Mouse (Mus musculus) hindbrain, embryonic 14.5 days (tissue): ENCODE results near the gene Wdr24. TPM values are rescaled to one million over a fixed set of nuclear protein-coding genes. Genes with fewer than 3 reads are reported as not detected.

Experiments
- ATAC-seq: fragments of 200-750 bp; cut with Nextera tagmentation; 2 replicates; pipeline ENCODE4 v1.8.0; 2017; ENCODE audit warnings: moderate number of reproducible peaks, mild to moderate bottlenecking, moderate TSS enrichment, moderate library complexity; ENCODE audit not compliant: low FRiP score
- DNase-seq: peaks from one replicate; pipeline ENCODE4 v3.0.0-alpha.2; 2015; ENCODE audit warnings: low spot score
- H3K27ac ChIP-seq: fragments of 300-500 bp; sonication (generic); 2 replicates; pipeline ENCODE4 v1.5.1; 2014; ENCODE audit warnings: mild to moderate bottlenecking, moderate library complexity
- H3K27me3 ChIP-seq: fragments of 300-500 bp; sonication (generic); 2 replicates; pipeline ENCODE4 v1.6.1; 2014; ENCODE audit warnings: mild to moderate bottlenecking, low read length, mixed read lengths; ENCODE audit not compliant: control insufficient read depth, insufficient read depth
- H3K36me3 ChIP-seq: fragments of 300-500 bp; sonication (generic); replicated peaks from 2 replicates; pipeline ENCODE4 v1.6.1; 2014; ENCODE audit not compliant: control insufficient read depth, insufficient read depth
- H3K4me1 ChIP-seq: fragments of 300-500 bp; sonication (generic); replicated peaks from 2 replicates; pipeline ENCODE4 v1.6.1; 2014; ENCODE audit warnings: antibody characterized with exemption, low read length, mixed read lengths; ENCODE audit not compliant: control insufficient read depth, insufficient read depth
- H3K4me2 ChIP-seq: fragments of 300-500 bp; sonication (generic); replicated peaks from 2 replicates; pipeline ENCODE4 v1.6.1; 2014; ENCODE audit warnings: mild to moderate bottlenecking, moderate library complexity
- H3K4me3 ChIP-seq: fragments of 300-500 bp; sonication (generic); replicated peaks from 2 replicates; pipeline ENCODE4 v1.5.1; 2014; ENCODE audit warnings: mild to moderate bottlenecking, low read length
- H3K9ac ChIP-seq: fragments of 300-500 bp; sonication (generic); 2 replicates; pipeline ENCODE4 v1.6.1; 2014
- H3K9me3 ChIP-seq: fragments of 300-500 bp; sonication (generic); 2 replicates; pipeline ENCODE4 v1.6.1; 2016; ENCODE audit warnings: low read length; ENCODE audit not compliant: control insufficient read depth
- WGBS: fragments of 180-500 bp; shearing (Covaris S2); extraction: QIAGEN DNeasy Blood & Tissue Kit; methylation state at CpG from one replicate; pipeline ENCODE4 v1.1.7; 2014; 5-methylcytosine and 5-hydroxymethylcytosine counted together
- polyA plus RNA-seq: library from polyadenylated mRNA; unstranded; fragments of >200 nt; fragmentation: Nextera tagmentation; extraction: Ambion mirVana; gene quantifications from 2 replicates; pipeline ENCODE4 v1.2.1, GENCODE M21; 2014

Wdr24 gene
- polyA plus RNA-seq, 1 experiment from 2014 or later: 29.9 TPM

DNA sequence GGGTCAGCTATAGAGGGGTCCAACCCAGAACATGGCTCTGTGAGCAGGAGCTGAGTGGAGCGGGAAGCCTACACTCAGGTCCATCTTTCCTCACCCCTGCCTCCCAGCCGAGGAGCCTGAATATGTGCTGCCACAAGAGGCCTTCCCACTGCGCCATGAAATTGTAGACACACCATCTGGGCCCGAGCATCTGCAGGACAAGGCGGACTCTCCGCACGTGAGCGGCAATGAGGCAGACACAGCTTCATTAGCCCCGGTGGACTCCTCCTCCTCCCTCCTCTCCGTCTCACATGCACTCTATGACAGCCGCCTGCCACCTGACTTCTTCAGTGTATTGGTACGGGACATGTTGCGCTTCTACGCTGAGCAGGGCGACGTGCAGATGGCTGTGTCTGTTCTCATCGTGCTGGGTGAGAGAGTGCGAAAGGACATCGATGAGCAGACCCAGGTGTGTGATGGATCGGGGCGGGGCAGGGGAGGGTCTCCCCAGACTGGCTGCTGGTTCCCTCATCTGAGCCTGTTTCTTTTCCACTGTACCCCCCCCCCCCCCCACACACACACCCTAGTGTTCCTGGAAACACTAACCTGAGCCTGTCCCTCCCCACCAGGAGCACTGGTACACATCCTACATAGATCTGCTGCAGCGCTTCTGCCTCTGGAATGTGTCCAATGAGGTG lies 4.3 kb downstream of the Wdr24 start:
- 91% methylated on average over 22 of the region's 22 CpGs for WGBS
- H3K27me3 ChIP-seq: no peaks in the 10 kb centered on the region
- H3K9me3 ChIP-seq: no peaks in the 10 kb centered on the region
- H3K4me1 ChIP-seq: peaks cover 61% of the 10 kb centered on the region
- no peak overlapping the region for H3K4me2 ChIP-seq
- no peak overlapping the region for H3K27ac ChIP-seq
- peaks cover 45% of the 10 kb centered on the region for H3K36me3 ChIP-seq
- 0 out of 2 replicates have a peak overlapping the region, but pooled peaks have one; percentile 90 for H3K9ac ChIP-seq
- no peak overlapping the region for H3K4me3 ChIP-seq
- ATAC-seq: no peak
- DNase-seq: no peak

DNA sequence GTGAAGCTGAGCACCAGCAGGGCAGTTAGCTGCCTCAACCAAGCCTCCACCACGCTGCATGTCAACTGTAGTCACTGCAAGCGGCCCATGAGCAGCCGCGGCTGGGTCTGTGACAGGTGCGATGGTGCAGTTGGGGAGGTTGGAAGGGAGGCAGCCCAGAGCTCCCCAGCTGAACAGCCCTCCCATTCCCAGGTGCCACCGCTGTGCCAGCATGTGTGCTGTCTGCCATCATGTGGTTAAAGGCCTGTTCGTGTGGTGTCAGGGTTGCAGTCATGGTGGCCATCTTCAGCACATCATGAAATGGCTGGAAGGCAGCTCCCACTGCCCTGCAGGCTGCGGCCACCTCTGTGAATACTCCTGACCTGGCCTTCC lies 4.8 kb downstream of the Wdr24 start:
- WGBS: 84% methylated on average over 8 of the region's 8 CpGs
- ATAC-seq: no peak
- H3K4me1 ChIP-seq: peaks cover 61% of the 10 kb centered on the region
- peak overlapping the region; percentile 95 for H3K4me2 ChIP-seq
- H3K9ac ChIP-seq: peak overlapping the region; percentile 90
- no peak for DNase-seq
- peak overlapping the region; percentile 92; the same call in 1 of the 2 replicates for H3K27ac ChIP-seq
- H3K4me3 ChIP-seq: peak overlapping the region; percentile 62
- H3K36me3 ChIP-seq: peaks cover 45% of the 10 kb centered on the region
- H3K27me3 ChIP-seq: no peaks in the 10 kb centered on the region
- no peaks in the 10 kb centered on the region for H3K9me3 ChIP-seq

DNA sequence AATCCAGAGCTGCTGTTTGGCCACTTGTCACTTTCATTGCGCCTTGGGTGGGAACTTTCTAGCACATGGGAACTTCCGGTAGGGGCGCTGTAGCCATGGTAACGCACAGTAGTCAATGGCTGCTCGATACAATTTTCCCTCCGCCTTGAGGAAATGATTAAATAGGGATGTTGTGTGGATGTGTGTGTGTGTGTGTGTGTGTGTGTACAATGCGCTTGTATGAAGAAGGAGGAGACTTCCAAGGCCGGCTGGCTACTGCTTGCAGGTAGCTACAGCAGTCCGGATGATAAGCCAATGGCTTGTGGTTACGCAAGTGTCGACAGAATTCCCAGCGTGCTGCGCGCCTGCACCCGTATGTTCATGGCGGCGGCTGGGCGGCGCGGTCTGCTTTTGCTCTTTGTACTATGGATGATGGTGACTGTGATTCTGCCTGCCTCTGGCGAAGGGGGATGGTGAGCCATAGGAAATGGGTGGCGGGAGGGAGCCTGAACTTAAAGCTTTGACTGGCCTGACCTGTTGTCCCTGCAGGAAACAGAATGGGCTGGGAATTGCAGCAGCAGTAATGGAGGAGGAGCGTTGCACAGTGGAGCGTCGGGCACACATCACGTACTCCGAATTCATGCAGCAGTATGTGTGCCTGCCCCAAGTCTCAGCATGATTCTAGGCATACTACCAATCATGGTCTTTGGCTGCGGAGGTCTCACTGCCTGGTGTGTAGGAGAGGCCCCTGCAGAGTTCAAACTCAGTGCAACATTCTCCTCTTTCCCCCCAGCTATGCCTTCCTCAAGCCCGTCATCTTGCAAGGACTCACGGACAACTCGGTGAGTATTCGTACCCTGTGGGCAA lies 5.5 kb downstream of the Wdr24 start, which contains the start of gene Jmjd8:
Gene Jmjd8, plus strand, starts transcription at position 156 of the 846 bp plus-strand sequence.
- Histone ChIP-seq H3K27ac (peak within 1 kb of the TSS; percentile 92), H3K4me3 (peak within 1 kb of the TSS; percentile 62), H3K27me3 (no peaks in the 10 kb centered on the region), H3K9ac (peak within 1 kb of the TSS; percentile 90), H3K4me2 (peak within 1 kb of the TSS; percentile 95), H3K4me1 (peaks cover 65% of the 10 kb centered on the region), H3K36me3 (peaks cover 45% of the 10 kb centered on the region), H3K9me3 (no peaks in the 10 kb centered on the region)
- WGBS: under 1% methylated on average over 32 of the region's 32 CpGs
- ATAC-seq: peak; percentile 58
- peak; percentile 84 for DNase-seq

DNA sequence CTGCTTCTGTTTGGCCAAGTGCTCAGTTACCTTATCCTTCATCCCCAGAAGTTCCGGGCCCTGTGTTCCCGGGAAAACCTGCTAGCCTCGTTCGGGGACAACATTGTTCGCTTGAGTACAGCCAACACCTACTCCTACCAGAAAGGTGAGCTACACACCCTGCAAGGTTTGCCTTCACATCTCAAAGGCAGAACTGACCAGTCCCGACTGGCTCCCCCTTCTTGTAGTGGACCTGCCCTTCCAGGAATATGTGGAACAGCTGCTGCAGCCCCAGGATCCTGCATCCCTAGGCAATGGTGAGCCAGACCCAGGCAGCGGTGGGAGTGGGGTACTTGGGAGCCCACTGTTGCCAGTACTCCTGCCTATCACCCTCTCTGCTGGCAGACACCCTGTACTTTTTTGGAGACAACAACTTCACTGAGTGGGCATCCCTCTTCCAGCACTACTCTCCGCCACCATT lies 6.2 kb downstream of the Wdr24 start:
- H3K4me2 ChIP-seq: peak overlapping the region; percentile 95
- no peak for ATAC-seq
- no peaks in the 10 kb centered on the region for H3K27me3 ChIP-seq
- DNase-seq: no peak
- peak overlapping the region; percentile 92 for H3K27ac ChIP-seq
- WGBS: 44% methylated on average over 8 of the region's 8 CpGs
- H3K4me1 ChIP-seq: peaks cover 65% of the 10 kb centered on the region
- H3K4me3 ChIP-seq: peak overlapping the region; percentile 62
- peaks cover 45% of the 10 kb centered on the region for H3K36me3 ChIP-seq
- H3K9me3 ChIP-seq: no peaks in the 10 kb centered on the region
- H3K9ac ChIP-seq: peak overlapping the region; percentile 90

DNA sequence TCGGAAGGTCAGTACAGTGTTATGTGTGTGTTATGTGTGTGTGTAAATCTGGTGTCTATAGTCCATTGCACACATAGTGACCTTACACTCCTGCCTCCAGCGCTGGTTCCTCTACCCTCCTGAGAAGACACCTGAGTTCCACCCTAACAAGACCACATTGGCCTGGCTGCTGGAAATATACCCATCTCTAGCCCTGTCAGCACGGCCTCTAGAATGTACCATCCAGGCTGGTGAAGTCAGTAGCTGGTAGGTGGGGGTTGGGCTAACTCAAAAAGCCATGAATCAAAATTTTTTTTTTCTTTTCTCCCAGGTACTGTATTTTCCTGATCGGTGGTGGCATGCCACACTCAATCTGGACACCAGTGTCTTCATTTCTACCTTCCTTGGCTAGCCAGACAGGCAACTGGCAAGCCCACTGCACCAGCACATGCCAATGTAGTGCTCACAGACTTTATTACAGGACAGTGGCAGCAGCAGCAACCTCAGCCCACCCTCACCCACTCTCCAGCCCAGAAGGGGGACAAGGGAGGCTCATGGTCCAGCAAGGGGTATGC lies 6.8 kb downstream of the Wdr24 start:
- peak overlapping the region; percentile 95 for H3K4me2 ChIP-seq
- H3K27me3 ChIP-seq: no peaks in the 10 kb centered on the region
- DNase-seq (no peak), ATAC-seq (no peak)
- peaks cover 65% of the 10 kb centered on the region for H3K4me1 ChIP-seq
- H3K36me3 ChIP-seq: peaks cover 45% of the 10 kb centered on the region
- peak overlapping the region; percentile 62; the same call in 1 of the 2 replicates for H3K4me3 ChIP-seq
- no peak overlapping the region for H3K9ac ChIP-seq
- WGBS: 81% methylated on average over 4 of the region's 4 CpGs
- H3K9me3 ChIP-seq: no peaks in the 10 kb centered on the region
- no peak overlapping the region for H3K27ac ChIP-seq

DNA sequence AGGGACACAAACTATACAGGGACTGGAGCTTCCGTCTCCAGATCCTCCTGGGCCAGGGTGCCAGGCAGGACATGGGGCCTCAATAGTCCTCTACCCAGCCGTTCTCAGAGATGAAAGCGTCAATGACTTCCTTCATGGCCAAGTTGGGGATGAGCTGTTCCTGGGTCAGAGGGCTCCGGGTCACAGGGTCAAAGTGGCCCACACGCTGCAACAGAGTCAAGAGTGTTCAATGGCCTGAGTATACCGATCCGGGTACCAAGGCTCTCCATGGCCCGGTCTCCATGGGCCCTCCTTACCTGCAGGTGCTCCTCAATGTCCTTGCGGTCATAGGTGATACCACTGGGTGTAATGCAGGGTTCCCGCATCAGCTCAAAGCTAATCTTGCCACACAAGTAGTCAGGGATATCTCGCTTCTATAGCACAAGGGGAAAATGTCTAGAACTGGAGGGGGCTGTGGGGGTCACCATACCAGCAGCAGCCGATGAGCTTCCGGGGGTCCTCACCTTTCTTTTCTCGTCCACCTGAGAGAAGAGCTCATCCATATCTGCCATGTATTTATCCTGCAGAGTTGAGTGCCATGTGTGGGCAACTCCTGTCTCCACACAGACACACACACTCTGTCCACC lies 7.5 kb downstream of the Wdr24 start:
- H3K27ac ChIP-seq: no peak overlapping the region
- H3K4me3 ChIP-seq: peak overlapping the region; percentile 89
- H3K27me3 ChIP-seq: no peaks in the 10 kb centered on the region
- H3K36me3 ChIP-seq: peaks cover 43% of the 10 kb centered on the region
- DNase-seq (no peak), ATAC-seq (no peak)
- H3K9ac ChIP-seq: 0 out of 2 replicates have a peak overlapping the region, but pooled peaks have one; percentile 86
- H3K4me1 ChIP-seq: peaks cover 67% of the 10 kb centered on the region
- H3K4me2 ChIP-seq: peak overlapping the region; percentile 96
- WGBS: 88% methylated on average over 14 of the region's 14 CpGs
- H3K9me3 ChIP-seq: no peaks in the 10 kb centered on the region

DNA sequence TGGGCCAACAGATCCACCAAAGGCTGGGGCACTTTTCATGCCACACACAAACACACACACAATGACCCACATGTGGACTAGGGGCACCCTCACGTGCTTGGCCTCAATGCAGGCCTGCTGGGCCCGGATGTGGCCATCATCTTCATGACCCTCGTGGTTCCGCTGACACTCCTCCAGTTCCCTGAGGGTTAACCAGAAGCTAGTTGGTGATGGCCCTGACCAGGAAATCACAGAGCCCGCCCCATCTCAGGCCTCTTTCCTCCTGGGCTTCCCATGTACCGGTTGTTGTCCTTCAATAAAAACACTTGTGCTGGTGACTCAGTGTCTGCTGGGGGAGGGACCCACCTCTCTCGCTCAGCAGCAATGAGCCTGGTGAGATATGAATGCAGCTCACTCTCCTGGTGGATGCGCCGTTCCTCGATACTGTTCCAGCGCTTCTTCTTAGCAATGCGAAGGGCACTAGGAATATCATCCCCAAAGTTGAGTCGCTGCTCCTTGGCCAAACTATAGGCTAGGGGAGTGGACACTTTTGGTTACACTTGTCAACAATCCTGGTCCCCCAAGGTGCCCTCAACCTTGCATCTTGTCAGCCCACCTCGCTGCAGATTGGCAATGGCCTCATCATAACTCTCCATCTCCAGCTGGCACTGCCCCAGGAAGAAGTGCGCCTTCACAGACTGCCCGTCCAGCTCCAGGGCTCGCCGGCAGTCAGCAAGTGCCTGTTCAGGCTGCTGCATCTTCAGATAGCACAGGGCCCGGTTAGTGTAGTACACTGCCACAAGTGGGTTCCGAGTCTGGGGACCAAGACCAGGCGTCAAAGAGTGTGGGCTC lies 8.2 kb downstream of the Wdr24 start:
- peak overlapping the region; percentile 86 for H3K9ac ChIP-seq
- WGBS: 63% methylated on average over 21 of the region's 21 CpGs
- peaks cover 74% of the 10 kb centered on the region for H3K4me1 ChIP-seq
- peaks cover 36% of the 10 kb centered on the region for H3K36me3 ChIP-seq
- ATAC-seq: no peak
- no peaks in the 10 kb centered on the region for H3K27me3 ChIP-seq
- no peaks in the 10 kb centered on the region for H3K9me3 ChIP-seq
- H3K27ac ChIP-seq: peak overlapping the region; percentile 98
- H3K4me3 ChIP-seq: peak overlapping the region; percentile 89
- DNase-seq: no peak
- peak overlapping the region; percentile 96 for H3K4me2 ChIP-seq

DNA sequence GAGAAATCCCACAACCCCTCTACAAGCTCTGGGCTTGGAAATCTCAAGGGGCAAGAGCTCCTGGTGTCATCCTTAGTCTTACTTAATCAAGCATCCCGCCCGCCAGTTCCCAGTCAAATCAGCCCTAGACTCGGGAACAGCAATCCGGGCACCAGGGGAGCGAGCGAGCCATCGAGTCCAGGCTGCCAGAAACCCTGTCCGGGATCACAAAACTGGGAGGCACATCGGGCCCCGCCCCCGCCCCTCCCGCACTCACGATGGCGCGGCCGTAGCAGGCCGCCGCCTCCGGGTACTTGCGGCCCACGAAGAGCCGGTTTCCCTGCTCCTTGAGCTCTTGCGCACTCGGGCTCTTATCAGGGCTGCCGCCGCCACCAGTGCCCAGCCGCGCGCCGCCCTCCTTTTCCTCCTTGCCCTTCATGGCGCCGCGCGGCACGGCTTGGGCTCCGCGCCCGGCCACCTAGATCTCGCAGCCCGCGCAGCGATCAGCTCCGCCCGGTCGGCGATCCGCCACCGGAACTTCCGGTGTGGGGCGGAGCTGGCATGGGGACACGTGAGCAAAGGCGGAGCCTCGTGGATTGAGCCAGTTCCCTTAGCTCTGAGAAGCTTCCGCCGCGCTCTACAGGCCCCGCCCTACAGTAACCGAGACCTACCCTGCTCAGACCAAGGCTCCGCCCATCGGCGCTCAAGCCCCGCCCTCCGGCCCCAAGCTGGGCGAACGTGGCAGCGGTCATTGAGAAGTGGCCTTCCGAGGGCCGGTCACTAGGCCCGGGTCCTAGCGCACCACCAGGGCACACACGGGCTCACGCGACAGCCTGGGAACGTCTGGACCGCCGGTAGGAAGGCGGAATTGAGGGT lies 9.2 kb downstream of the Wdr24 start:
- peak overlapping the region; percentile 86 for H3K9ac ChIP-seq
- H3K4me2 ChIP-seq: peak overlapping the region; percentile 96
- H3K36me3 ChIP-seq: peaks cover 29% of the 10 kb centered on the region
- H3K27ac ChIP-seq: peak overlapping the region; percentile 98
- H3K4me3 ChIP-seq: peak overlapping the region; percentile 89
- H3K4me1 ChIP-seq: peaks cover 79% of the 10 kb centered on the region
- WGBS: under 1% methylated on average over 74 of the region's 77 CpGs
- ATAC-seq (peak; percentile 91), DNase-seq (peak; percentile 97)
- no peaks in the 10 kb centered on the region for H3K9me3 ChIP-seq
- no peaks in the 10 kb centered on the region for H3K27me3 ChIP-seq
